Mouse (Mus musculus) stomach, embryonic 14.5 days (tissue): ENCODE measurements at regions not wholly inside any gene's neighbourhood (a gene's known extent, or its start where the extent isn't known, plus 50 kb on each side); places are given as distances from the start of the nearest gene placed in this dataset.

Experiments used
- ATAC-seq: fragments of 200-750 bp; cut with Nextera tagmentation; 2 replicates; pipeline ENCODE4 v1.8.0; 2017; ENCODE audit warnings: low read depth, moderate TSS enrichment; ENCODE audit not compliant: insufficient number of reproducible peaks, insufficient read depth, low FRiP score
- H3K27ac ChIP-seq: fragments of 300-500 bp; sonication (generic); 2 replicates; pipeline ENCODE4 v1.5.1; 2014; ENCODE audit warnings: mild to moderate bottlenecking, low read length, moderate library complexity, mixed read lengths
- H3K27me3 ChIP-seq: fragments of 300-500 bp; sonication (generic); 2 replicates; pipeline ENCODE4 v1.6.1; 2014; ENCODE audit warnings: low read length, control low read depth, mixed read lengths; ENCODE audit not compliant: control insufficient read depth, insufficient read depth
- H3K36me3 ChIP-seq: fragments of 300-500 bp; sonication (generic); 2 replicates; pipeline ENCODE4 v1.6.1; 2014; ENCODE audit warnings: mild to moderate bottlenecking, control low read depth, low read length, moderate library complexity, mixed read lengths; ENCODE audit not compliant: control insufficient read depth, insufficient read depth
- H3K4me1 ChIP-seq: fragments of 300-500 bp; sonication (generic); 2 replicates; pipeline ENCODE4 v1.6.1; 2014; ENCODE audit warnings: low read length, control low read depth, mixed read lengths; ENCODE audit not compliant: control insufficient read depth, insufficient read depth
- H3K4me2 ChIP-seq: fragments of 300-500 bp; sonication (generic); replicated peaks from 2 replicates; pipeline ENCODE4 v1.6.1; 2014; ENCODE audit warnings: low read depth, low read length, control low read depth
- H3K4me3 ChIP-seq: fragments of 300-500 bp; sonication (generic); 2 replicates; pipeline ENCODE4 v1.5.1; 2014; ENCODE audit warnings: low read depth, low read length, control low read depth
- H3K9ac ChIP-seq: fragments of 300-500 bp; sonication (generic); replicated peaks from 2 replicates; pipeline ENCODE4 v1.6.1; 2014; ENCODE audit warnings: low read depth, mild to moderate bottlenecking, control low read depth, low read length, moderate library complexity, mixed read lengths
- H3K9me3 ChIP-seq: fragments of 300-500 bp; sonication (generic); 2 replicates; pipeline ENCODE4 v1.6.1; 2016; ENCODE audit warnings: low read depth, low read length, control low read depth; ENCODE audit not compliant: control insufficient read depth
- WGBS: fragments of 180-500 bp; shearing (Covaris S2); extraction: QIAGEN DNeasy Blood & Tissue Kit; methylation state at CpG from one replicate; pipeline ENCODE4 v1.1.7; 2014; 5-methylcytosine and 5-hydroxymethylcytosine counted together

DNA sequence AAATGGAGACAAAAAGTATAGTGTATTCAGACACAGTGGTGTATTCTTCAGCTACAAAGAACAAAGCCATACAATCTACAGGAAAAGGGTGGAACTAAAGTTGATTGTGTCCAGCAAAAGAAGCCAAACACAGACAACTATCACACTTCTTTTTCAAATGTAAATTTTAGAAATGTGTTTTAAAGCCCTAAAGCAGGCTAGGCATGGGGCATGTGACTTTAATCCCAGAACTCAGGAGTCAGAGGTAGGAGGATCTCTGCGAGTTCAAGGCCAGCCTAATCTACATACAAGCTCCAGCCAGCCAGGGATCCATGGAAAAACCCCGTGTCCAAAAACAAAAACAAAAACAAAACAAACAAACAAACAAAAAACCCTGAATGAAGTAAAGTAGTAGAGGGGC, 89.9 kb upstream of the Nt5e start:
- 75% methylated on average over 2 of the region's 2 CpGs for WGBS
- Histone ChIP-seq H3K4me3 (no peak overlapping the region), H3K9ac (no peak overlapping the region), H3K36me3 (no peaks in the 10 kb centered on the region), H3K27ac (no peak overlapping the region), H3K4me2 (no peak overlapping the region), H3K4me1 (no peaks in the 10 kb centered on the region), H3K27me3 (no peaks in the 10 kb centered on the region), H3K9me3 (no peaks in the 10 kb centered on the region)
- no peak for ATAC-seq

DNA sequence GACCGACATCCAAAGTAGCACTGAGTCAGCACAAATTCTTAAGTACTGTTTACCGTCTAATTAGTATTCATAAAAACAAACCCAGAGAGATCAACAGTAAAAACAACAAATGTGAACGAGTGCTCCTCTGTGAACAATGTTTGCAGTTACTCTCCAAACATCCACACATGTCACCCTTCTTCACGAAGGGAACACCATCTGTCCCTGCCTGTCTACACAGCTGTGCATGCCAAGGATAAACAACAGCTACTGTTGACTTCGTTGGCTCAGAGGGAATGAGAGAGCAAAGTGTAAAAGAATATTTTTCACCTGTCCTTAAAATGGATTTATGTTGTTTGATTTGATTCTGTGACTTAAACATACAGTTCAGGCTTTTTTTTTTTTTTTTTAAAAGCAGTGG, 88.7 kb upstream of the Nt5e start:
- H3K36me3 ChIP-seq = no peaks in the 10 kb centered on the region
- H3K9ac ChIP-seq = no peak overlapping the region
- no peak overlapping the region for H3K4me3 ChIP-seq
- H3K9me3 ChIP-seq = no peaks in the 10 kb centered on the region
- H3K4me2 ChIP-seq = no peak overlapping the region
- no peak for ATAC-seq
- H3K27me3 ChIP-seq = no peaks in the 10 kb centered on the region
- H3K27ac ChIP-seq = no peak overlapping the region
- no peaks in the 10 kb centered on the region for H3K4me1 ChIP-seq
- WGBS = 61% methylated on average over 5 of the region's 5 CpGs

DNA sequence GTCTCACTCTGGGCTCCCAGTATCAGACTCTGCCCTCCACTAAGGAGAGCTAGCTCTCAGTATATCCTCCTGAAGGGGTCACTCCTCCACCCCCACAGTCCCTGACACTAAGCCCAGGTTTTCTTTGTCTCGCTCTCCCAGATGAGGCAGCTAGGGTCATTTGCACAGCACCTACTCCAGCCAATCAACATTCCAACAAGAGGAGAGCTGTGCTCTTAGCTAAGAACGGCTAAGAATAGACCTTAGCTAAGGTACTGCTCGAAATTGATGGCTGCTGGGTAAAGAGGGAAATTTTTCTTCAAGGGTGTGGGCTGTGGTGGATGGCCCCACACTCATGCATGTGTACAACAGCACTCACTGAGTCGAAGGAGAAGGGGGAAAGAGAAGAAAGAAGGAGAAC, 86.3 kb upstream of the Nt5e start:
- Histone ChIP-seq H3K4me1 (no peaks in the 10 kb centered on the region), H3K9ac (no peak overlapping the region), H3K9me3 (no peaks in the 10 kb centered on the region), H3K4me2 (peak overlapping the region; percentile 64), H3K27me3 (no peaks in the 10 kb centered on the region), H3K4me3 (peak overlapping the region; percentile 28; the same call in 1 of the 2 replicates), H3K27ac (no peak overlapping the region), H3K36me3 (no peaks in the 10 kb centered on the region)
- peak; percentile 17; the same call in 1 of the 2 replicates for ATAC-seq
- 15% methylated on average over 4 of the region's 4 CpGs for WGBS

DNA sequence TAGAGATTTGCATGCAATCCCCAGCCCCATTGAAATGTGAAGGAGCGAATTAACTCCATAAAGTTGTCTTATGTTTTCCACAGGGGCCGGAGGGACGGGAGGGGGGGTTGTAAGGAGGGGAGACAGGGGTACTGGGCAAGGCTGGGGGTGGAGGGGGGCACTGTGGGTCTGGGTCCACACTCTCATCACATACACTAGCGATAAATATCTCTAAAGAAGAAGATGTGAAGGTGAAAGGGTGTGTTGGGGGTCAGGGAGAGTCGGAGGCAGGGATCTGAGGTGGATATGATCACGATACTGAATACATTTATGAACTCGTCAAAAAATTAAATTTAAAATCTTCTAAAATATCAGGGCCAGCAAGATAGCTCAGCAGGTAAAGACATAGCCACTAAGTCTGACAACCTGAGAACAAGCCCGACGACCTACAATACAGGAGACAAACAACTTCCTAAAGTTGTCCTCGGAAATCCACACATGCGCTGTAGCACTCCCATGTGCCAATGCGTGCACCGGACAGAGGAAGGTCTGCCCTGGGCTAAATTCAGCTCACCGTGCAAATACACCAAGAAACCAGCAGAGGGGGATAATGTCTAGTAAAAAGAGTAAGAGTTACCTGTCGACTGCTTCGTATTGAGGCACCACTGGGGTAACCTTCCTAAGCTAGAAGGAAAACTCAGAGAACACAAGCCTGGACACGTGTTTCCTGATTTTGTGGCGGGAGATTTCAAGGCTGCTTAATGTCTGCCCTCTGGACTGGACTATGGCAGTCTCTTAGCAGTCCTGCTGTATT, 85.6 kb upstream of the Nt5e start:
- ATAC-seq = peak; percentile 92
- H3K9ac ChIP-seq = no peak overlapping the region; the same call in 1 of the 2 replicates
- H3K27me3 ChIP-seq = no peaks in the 10 kb centered on the region
- peak overlapping the region; percentile 28 for H3K4me3 ChIP-seq
- H3K27ac ChIP-seq = no peak overlapping the region
- H3K4me1 ChIP-seq = no peaks in the 10 kb centered on the region
- H3K4me2 ChIP-seq = peak overlapping the region; percentile 64
- H3K36me3 ChIP-seq = no peaks in the 10 kb centered on the region
- whole genome bisulfite sequencing = 5% methylated on average over 18 of the region's 18 CpGs
- H3K9me3 ChIP-seq = no peaks in the 10 kb centered on the region

DNA sequence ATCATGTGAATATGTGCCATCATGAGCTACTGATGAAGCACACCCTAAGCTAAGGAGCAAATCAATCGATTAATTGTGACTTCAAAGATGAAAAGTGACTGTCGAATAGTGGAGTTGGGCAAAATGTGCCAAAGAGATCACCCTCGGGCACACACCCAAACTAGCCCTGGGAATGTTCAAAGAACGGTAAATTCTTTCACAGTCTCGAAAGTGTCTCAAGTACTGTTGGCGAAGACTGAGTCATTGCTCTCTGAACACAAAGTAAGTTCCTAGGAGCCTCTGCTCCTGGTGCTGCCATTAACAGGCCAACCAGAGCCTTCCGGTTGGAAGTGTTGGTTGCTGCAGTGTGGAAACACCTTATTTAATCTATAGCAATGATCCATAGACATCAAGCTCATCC, 84.5 kb upstream of the Nt5e start:
- 89% methylated on average over 7 of the region's 7 CpGs for WGBS
- Histone ChIP-seq H3K27ac (no peak overlapping the region), H3K4me1 (no peaks in the 10 kb centered on the region), H3K4me3 (no peak overlapping the region), H3K9me3 (no peaks in the 10 kb centered on the region), H3K4me2 (no peak overlapping the region), H3K9ac (no peak overlapping the region), H3K36me3 (no peaks in the 10 kb centered on the region), H3K27me3 (no peaks in the 10 kb centered on the region)
- ATAC-seq = no peak

DNA sequence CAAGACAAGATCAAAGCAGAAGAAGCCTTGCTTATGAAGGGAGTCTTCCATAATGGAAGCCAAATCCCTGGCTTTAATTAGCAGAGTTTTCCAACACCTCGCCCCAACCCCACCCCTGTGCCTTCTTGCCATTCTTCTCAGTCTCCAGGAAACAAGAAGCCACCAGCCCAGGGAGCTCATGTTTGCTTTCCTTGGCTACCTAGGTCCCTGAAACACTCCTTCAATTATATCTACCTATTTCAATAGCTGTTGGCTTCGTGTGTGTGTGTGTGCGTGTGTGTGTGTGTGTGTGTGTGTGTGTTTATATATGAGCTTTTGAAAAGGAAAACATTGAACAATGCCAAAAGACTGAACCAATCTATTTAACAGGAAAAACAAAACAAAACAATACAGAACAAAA, 82.5 kb upstream of the Nt5e start:
- ATAC-seq = no peak
- Histone ChIP-seq H3K36me3 (no peaks in the 10 kb centered on the region), H3K4me1 (no peaks in the 10 kb centered on the region), H3K4me3 (no peak overlapping the region), H3K27ac (no peak overlapping the region), H3K27me3 (no peaks in the 10 kb centered on the region), H3K4me2 (no peak overlapping the region), H3K9me3 (no peaks in the 10 kb centered on the region), H3K9ac (no peak overlapping the region)
- 68% methylated on average over 3 of the region's 3 CpGs for WGBS

DNA sequence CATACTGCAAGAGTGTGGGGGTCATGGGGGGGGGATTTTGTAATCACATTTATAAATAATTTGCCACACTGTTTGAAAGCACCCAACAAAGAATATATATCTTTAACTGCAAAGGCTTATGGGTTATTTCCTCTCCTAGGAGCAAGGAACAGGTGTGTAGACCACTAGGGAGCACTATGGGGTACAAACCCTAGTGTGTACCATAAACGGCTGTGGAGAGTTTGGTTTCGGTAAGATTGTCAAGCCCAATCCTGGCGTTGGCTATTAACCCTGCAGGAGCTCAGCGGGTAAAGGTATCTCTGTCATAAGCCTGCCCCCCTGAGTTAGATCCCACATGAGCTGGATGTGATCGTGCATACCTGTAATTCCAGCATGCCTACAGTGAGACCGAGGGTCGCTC, 71.0 kb upstream of the Nt5e start:
- Histone ChIP-seq H3K27me3 (no peaks in the 10 kb centered on the region), H3K36me3 (no peaks in the 10 kb centered on the region), H3K9me3 (no peaks in the 10 kb centered on the region), H3K4me2 (no peak overlapping the region), H3K9ac (no peak overlapping the region), H3K27ac (no peak overlapping the region), H3K4me1 (no peaks in the 10 kb centered on the region), H3K4me3 (no peak overlapping the region)
- WGBS = 69% methylated on average over 7 of the region's 7 CpGs
- ATAC-seq = no peak

DNA sequence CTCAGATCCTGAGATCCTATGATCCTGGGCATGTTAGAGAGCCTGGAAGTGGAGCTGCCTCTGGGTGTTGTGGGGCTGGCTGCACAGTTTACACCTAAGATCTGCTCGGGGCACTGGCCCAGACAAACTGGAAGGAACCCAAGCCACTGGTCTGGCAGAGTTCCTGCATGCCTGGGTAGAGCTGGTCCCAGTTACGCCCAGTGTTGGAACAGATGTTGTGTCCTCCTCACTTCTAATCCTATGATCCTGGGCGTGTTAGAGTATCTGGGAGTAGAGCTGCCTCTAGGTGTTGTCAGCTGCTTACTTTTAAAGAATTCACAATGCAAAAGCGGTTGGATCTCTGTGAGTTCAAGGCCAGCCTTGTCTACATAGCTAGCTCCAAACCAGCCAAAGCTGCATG, 67.4 kb upstream of the Nt5e start:
- H3K36me3 ChIP-seq = no peaks in the 10 kb centered on the region
- H3K9me3 ChIP-seq = no peaks in the 10 kb centered on the region
- H3K4me1 ChIP-seq = no peaks in the 10 kb centered on the region
- H3K27ac ChIP-seq = no peak overlapping the region
- H3K9ac ChIP-seq = no peak overlapping the region
- ATAC-seq = no peak
- no peak overlapping the region for H3K4me3 ChIP-seq
- no peak overlapping the region for H3K4me2 ChIP-seq
- H3K27me3 ChIP-seq = no peaks in the 10 kb centered on the region
- WGBS = 80% methylated on average over 4 of the region's 4 CpGs
